Mouse (Mus musculus) testis, adult 2 months (tissue): Measurements from ENCODE around the gene Fgr. TPM values are rescaled to one million over a fixed set of nuclear protein-coding genes. Genes with fewer than 3 reads are reported as not detected.
A peak's percentile ranks its signal among the peaks of the same experiment; 100 is the strongest.

Source experiments
- H3K27ac ChIP-seq: fragments of 200-500 bp; 2 replicates; pipeline ENCODE4 v1.5.1; 2012; ENCODE audit warnings: low read depth, low read length; ENCODE audit not compliant: control insufficient read depth, insufficient read depth
- H3K27me3 ChIP-seq: fragments of 200-500 bp; 2 replicates; pipeline ENCODE4 v1.6.1; 2012; ENCODE audit warnings: mild to moderate bottlenecking, low read length, moderate library complexity; ENCODE audit not compliant: control insufficient read depth, insufficient read depth
- H3K36me3 ChIP-seq: fragments of 200-500 bp; 2 replicates; pipeline ENCODE4 v1.6.1; 2012; ENCODE audit warnings: mild to moderate bottlenecking, low read length; ENCODE audit not compliant: control insufficient read depth, insufficient read depth
- H3K4me1 ChIP-seq: fragments of 200-500 bp; 2 replicates; pipeline ENCODE4 v1.6.1; 2012; ENCODE audit warnings: low read length; ENCODE audit not compliant: control insufficient read depth, insufficient read depth
- H3K4me3 ChIP-seq: fragments of 200-500 bp; 2 replicates; pipeline ENCODE4 v1.5.1; 2012; ENCODE audit warnings: low read depth, mild to moderate bottlenecking, low read length, moderate library complexity, mixed read lengths; ENCODE audit not compliant: control insufficient read depth
- CTCF ChIP-seq: fragments of 200-500 bp; IDR thresholded peaks from 2 replicates; pipeline ENCODE4 v1.5.1; 2012; ENCODE audit warnings: low read depth, mild to moderate bottlenecking, inconsistent platforms, low read length, moderate library complexity; ENCODE audit not compliant: control insufficient read depth, insufficient read depth, insufficient replicate concordance
- POLR2A ChIP-seq: fragments of 200-500 bp; IDR thresholded peaks from 2 replicates; pipeline ENCODE4 v1.6.1; 2012; ENCODE audit warnings: low read depth, mild to moderate bottlenecking, inconsistent platforms, low read length, moderate library complexity; ENCODE audit not compliant: control insufficient read depth
- polyA plus RNA-seq: library from polyadenylated mRNA; depleted of rRNA; stranded (reverse); fragments of >200 nt; gene quantifications from 2 replicates; pipeline ENCODE4 v1.2.3, GENCODE M21; 2012

Gene Fgr
- polyA plus RNA-seq, 1 experiment: 0.85 TPM

- TF ChIP-seq POLR2A (no peak), CTCF (no peak)
Observed at GRCm38 (mm10) chr4:132979186-132979585, 5.3 kb downstream of the Fgr start.

GRCm38 (mm10) chr4:132981621-132982020, 7.7 kb downstream of the Fgr start:
- Histone ChIP-seq H3K36me3 (no peaks in the 10 kb centered on the region), H3K27ac (no peak overlapping the region), H3K27me3 (no peaks in the 10 kb centered on the region), H3K4me1 (no peaks in the 10 kb centered on the region), H3K4me3 (no peak overlapping the region)
- TF ChIP-seq POLR2A (no peak), CTCF (no peak)

More at GRCm38 (mm10) chr4:132979186-132979585, 5.3 kb downstream of the Fgr start:
- no peak overlapping the region for H3K27ac ChIP-seq
- H3K27me3 ChIP-seq: no peaks in the 10 kb centered on the region
- no peak overlapping the region for H3K4me3 ChIP-seq
- H3K36me3 ChIP-seq: no peaks in the 10 kb centered on the region
- H3K4me1 ChIP-seq: peaks cover 6% of the 10 kb centered on the region

- no peaks in the 10 kb centered on the region for H3K4me1 ChIP-seq
- no peak overlapping the region for H3K4me3 ChIP-seq
- H3K36me3 ChIP-seq: no peaks in the 10 kb centered on the region
- no peaks in the 10 kb centered on the region for H3K27me3 ChIP-seq
- no peak for TF ChIP-seq POLR2A
- TF ChIP-seq CTCF: no peak
- H3K27ac ChIP-seq: no peak overlapping the region
Observed at GRCm38 (mm10) chr4:132982999-132983398, 9.1 kb downstream of the Fgr start.

- Histone ChIP-seq H3K27me3 (no peaks in the 10 kb centered on the region), H3K27ac (no peak overlapping the region), H3K4me3 (no peak overlapping the region), H3K36me3 (no peaks in the 10 kb centered on the region), H3K4me1 (no peaks in the 10 kb centered on the region)
- no peak for TF ChIP-seq CTCF
Observed at GRCm38 (mm10) chr4:132983664-132984512, 10.0 kb downstream of the Fgr start.

GRCm38 (mm10) chr4:132988581-132989355, 14.9 kb downstream of the Fgr start:
- Histone ChIP-seq H3K27ac (peak overlapping the region; percentile 38; the same call in 1 of the 2 replicates), H3K4me3 (no peak overlapping the region), H3K36me3 (no peaks in the 10 kb centered on the region), H3K4me1 (no peaks in the 10 kb centered on the region), H3K27me3 (no peaks in the 10 kb centered on the region)
- TF ChIP-seq CTCF: no peak
- TF ChIP-seq POLR2A: no peak

- Histone ChIP-seq H3K4me1 (peaks cover 9% of the 10 kb centered on the region), H3K27ac (no peak overlapping the region), H3K36me3 (no peaks in the 10 kb centered on the region), H3K27me3 (no peaks in the 10 kb centered on the region), H3K4me3 (no peak overlapping the region)
- TF ChIP-seq POLR2A (no peak), CTCF (no peak)
Observed at GRCm38 (mm10) chr4:132993553-132993952, 19.7 kb downstream of the Fgr start.
